Mouse (Mus musculus): ENCODE results near the gene Map9. TPM values are rescaled to one million over a fixed set of nuclear protein-coding genes. Genes with fewer than 3 reads are reported as not detected.

Map9 gene
- total RNA-seq (2023) = 2.1 to 4.2 TPM (median 3.0 TPM) in 4 replicates

GRCm38 (mm10) chr3:82357797-82358524, at the start of gene Map9:
Gene Map9, plus strand, starts transcription at chr3:82358044.

Other genes starting within 250 kb of the Map9 start
- 0.18 TPM in 1 of 4 replicates, not detected in the others for gene Gucy1a1, start 212.3 kb upstream of the Map9 start, total RNA-seq (2023)
- not detected in 4 replicates for gene Npy2r, start 190.0 kb downstream of the Map9 start, total RNA-seq (2023)

Measured in B cell, adult 62 days (primary cell).